ENCODE assay signal across 8 mouse cellular contexts in the genomic region with DNA sequence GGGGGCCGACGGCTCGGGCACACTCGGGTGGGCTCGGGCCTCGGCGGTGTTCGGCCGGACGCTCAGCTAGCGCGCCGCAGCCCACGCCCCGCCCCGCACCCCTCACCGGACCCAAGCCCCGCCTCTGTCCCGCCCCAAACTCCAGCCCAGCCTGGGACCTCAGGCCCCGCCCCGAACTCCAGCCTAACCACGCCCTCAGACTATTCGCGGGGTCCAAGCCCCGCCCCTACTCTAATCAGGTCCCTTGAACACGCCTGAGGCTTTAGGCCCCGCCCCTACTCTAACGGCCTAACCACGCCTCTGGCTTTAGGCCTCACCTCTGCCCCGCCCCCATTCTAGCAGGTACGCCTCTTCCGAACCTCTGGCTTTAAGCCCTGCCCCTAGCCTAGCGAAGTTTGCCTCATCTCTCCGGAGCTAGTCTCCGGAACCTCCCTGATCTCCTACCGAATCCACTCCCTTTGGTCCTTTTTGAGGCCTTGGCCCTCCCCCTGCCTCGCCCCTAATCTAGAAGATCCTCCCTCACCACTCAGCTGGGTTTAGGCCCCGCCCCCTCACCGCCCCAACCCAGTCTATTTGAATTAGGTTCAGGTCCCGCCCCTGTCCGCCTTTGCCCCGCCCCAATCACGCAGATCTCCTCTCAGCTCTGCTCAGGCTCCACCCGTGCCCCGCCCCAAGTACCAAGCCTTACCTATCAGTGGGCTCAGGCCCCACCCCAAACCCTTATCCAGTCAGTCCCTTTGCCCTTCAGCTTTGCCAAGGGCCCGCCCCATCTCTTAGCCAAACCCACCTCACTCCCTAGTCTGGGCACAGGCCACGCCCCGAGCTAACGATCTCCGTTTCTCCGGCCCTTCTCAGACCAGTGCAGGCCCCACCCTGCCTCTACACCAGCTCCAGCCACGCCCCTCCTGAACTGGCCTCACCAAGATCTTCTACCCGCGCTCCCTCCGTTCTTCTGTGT. TPM values are rescaled to one million over a fixed set of nuclear protein-coding genes. Genes with fewer than 3 reads are reported as not detected.
DNase-seq lines count a peak whose midpoint lies in the region; ATAC-seq lines count a peak whose summit lies in the region.

No protein-coding gene starts in this region.

- peak; percentile 92 for ATAC-seq in hindbrain, embryonic 11.5 days (ENCODE audit: low FRiP score)

- peak overlapping the region; percentile 97 for H3K4me2 ChIP-seq in hindbrain, embryonic 11.5 days (replicated peaks; ENCODE audit: low read depth, low read length)

- peak; percentile 100 for DNase-seq in Muller cell, postnatal 12 days (ENCODE audit: inconsistent ontology term)
- DNase-seq in cerebellum, adult 9-11 months: peak; percentile 99
- peak; percentile 94 to 96 for DNase-seq in frontal cortex, adult 2 months (ENCODE audit: extremely low spot score in 1 of 2, low spot score in 1 of 2)
- peak; percentile 97 for DNase-seq in hindbrain, embryonic 11.5 days (ENCODE audit: low spot score)
- DNase-seq in layer of hippocampus, postnatal 10 days (ENCODE audit: low spot score in 2 of 2): peak; percentile 94 to 96
- DNase-seq in lung, postnatal 10 days: peak; percentile 100
- DNase-seq in ovary, postnatal 36 days (ENCODE audit: low spot score): peak; percentile 97
- peak; percentile 92 for DNase-seq in thymus, postnatal 25 days

- 0 out of 2 replicates have a peak overlapping the region, but pooled peaks have one; percentile 27 for H3K27ac ChIP-seq in hindbrain, embryonic 11.5 days (ENCODE audit: low read depth, low read length)

- H3K36me3 ChIP-seq in hindbrain, embryonic 11.5 days (ENCODE audit: control insufficient read depth, insufficient read depth, low read length): no peaks in the 10 kb centered on the region

- WGBS in hindbrain, embryonic 11.5 days: under 1% methylated on average over 47 of the region's 55 CpGs

- H3K4me1 ChIP-seq in hindbrain, embryonic 11.5 days (replicated peaks; ENCODE audit: control insufficient read depth, insufficient read depth, low read length): peaks cover 2% of the 10 kb centered on the region; the same call in 1 of the 2 replicates

- H3K9ac ChIP-seq in hindbrain, embryonic 11.5 days (ENCODE audit: low read depth, low read length): peak overlapping the region; percentile 68

- peaks cover 15% of the 10 kb centered on the region for H3K27me3 ChIP-seq in hindbrain, embryonic 11.5 days (ENCODE audit: control insufficient read depth, insufficient read depth, low read length)

- peak overlapping the region; percentile 66 for H3K4me3 ChIP-seq in hindbrain, embryonic 11.5 days (ENCODE audit: low read depth, low read length)

- no peaks in the 10 kb centered on the region for H3K9me3 ChIP-seq in hindbrain, embryonic 11.5 days (ENCODE audit: control insufficient read depth, low read length)

RNA-seq across cellular contexts. Expression of a gene that starts 0.6 kb away (rescaled TPM):
- 66.9 and 76.2 TPM in 2 replicates for polyA plus RNA-seq in frontal cortex, adult 2 months (2012; rRNA removed)
- polyA plus RNA-seq in hindbrain, embryonic 11.5 days (2014; fragmentation: Nextera tagmentation; extraction: Ambion mirVana): 14.3 and 18.5 TPM in 2 replicates
- total RNA-seq in layer of hippocampus, postnatal 10 days (2021): 10 to 100 TPM; 75.2 to 91.7 TPM

Comparison
In these comparisons a context has a peak if more than half of its experiments do, and no peak if none do; other contexts are left out.
1. Peak in every context shown above with its lines: DNase-seq, ATAC-seq, H3K4me3 ChIP-seq and H3K27ac ChIP-seq.